Mouse (Mus musculus) ES-Bruce4 (cell line): ENCODE measurements around the gene Zfp768.
"Not testable (repeated sequence)": the region's sequence is repeated elsewhere in the genome, so short reads cannot be mapped to it uniquely, and the experiment has no call there.

Experiments used
- CTCF ChIP-seq: IDR thresholded peaks from one replicate; pipeline ENCODE4 v1.8.1; 2011; ENCODE audit warnings: low read depth, low read length
- EP300 ChIP-seq: IDR thresholded peaks from 2 replicates; pipeline ENCODE4 v1.6.1; 2011; ENCODE audit warnings: low read depth, low read length; ENCODE audit not compliant: insufficient read depth

DNA sequence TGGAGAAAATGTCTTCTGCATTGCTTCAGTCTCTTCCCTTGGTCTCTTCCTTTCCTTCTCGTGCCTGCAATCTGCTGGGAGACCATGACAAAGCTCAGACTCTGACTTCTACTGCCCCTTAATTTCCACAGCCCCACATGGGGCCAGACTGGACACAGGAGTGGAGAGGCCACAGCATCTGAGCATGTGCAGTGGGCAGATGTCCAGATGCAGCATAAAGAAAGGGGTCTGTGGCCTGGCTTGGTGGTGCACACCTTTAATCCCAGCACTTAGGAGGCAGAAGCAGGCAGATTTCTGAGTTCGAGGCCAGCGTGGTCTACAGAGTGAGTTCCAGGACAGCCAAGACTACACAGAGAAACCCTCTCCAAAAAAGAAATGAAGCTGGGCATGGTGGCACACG is 40.2 kb upstream of the Zfp768 start:
- not testable (repeated sequence) for TF ChIP-seq EP300, CTCF
